Mouse (Mus musculus) ovary, postnatal 10 days (tissue): ENCODE data around the gene Dapk3.
"Not testable (repeated sequence)": the region's sequence is repeated elsewhere in the genome, so short reads cannot be mapped to it uniquely, and the experiment has no call there.

ENCODE experiments used
- DNase-seq: peaks from one replicate; pipeline ENCODE4 v3.0.0; 2022; ENCODE audit warnings: low spot score

Gene Dapk3

DNA sequence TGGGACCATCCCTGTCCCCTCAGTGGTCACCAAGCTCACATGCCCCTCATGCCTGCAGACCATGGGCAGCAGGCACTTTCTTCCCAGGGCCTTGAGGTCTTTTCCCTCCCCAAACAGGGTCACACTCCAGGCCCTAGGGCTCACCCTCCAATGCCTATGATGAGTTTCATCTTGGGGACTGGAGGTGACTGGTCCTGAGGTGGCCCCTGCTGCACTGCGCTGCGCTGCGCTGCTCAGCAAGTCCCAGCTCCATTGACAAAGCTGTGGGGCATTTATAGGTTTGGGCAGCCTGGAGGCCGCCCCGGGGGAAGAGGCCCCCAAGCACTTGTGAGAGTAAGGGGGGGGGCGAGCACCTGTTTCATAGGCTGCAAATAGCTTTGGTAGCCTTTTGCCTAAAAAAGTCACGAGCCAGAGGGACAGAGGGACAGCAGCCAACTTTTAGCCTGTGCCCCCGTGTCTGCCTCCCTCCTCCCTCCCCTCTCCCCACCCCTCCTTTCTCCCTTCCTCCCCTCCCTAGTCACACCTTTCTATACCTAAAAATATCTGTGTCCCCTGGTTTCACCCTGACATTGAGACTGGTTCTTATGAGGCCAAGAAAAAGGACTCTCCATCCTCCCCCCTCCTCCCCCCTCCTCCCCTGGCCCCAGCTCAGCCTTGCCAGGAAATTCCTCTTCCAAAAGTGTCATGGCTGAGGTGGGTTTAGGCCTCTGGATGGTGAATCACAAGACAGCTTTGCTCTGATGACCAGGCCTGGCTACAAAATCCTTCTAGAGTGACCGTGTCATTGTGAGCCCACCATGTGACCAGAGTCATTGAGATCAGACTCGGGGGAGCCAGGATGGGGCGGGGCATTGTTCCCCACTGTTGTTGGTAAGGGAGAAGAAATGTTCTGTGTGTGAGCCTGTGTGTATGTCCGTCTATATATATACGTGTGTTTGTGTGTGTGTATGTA lies 19.3 kb downstream of the Dapk3 start, which contains the start of gene Nmrk2:
Gene Nmrk2, minus strand, starts transcription at position 245 of the 952 bp plus-strand sequence.
- no peak for DNase-seq

DNA sequence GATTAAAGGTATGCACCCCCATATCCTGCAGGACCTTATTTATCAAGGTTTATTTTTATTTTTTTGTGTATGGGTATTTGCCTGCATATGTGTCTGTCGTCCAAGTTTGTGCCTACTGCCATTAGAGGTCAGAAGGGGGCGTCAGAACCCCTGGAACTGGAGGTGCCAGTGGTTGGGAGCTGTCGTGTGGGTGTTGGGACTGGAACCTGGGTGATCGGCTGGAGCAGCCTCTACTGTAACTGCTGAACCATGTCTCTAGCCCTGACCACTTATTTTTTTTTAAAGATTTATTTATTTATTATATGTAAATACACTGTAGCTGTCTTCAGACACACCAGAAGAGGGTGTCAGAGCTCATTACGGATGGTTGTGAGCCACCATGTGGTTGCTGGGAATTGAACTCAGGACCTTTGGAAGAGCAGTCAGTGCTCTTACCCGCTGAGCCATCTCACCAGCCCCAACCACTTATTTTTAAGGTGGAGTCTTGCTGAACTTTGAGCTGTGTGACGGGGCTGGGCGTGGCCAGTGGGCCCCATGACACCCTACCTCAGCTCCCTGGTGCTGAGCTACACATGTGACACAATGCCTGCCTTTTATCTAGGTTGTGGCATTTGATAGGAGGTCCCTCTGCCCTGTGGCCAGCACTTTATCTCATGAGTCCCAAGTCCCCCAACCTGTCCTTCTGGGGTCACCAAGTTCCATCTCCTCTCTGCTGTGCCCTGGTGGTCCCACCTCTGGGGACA lies 20.3 kb downstream of the Dapk3 start:
- DNase-seq, result no peak

- no peak for DNase-seq
Observed at GRCm38 (mm10) chr10:81204137-81204536, 21.3 kb downstream of the Dapk3 start.

DNA sequence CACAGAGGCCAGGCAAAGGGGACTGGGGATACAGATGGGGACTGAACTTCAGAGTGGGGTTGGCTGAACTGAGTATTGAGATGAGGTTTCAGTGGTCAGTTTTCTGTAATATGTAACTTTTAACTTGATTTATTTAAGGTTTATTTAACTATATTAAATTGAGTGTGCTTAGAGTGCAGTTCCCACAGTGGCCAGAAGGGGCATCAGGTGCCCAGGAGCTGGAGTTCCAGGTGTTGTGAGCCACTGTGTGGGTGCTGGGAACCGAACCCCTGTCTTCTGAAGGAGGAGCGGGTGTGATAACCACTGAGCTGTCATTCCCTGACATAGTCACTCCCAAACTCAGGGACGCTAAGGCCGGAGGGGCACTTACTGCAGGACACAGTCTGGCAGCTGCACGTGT lies 27.3 kb downstream of the Dapk3 start:
- DNase-seq, result no peak

- no peak for DNase-seq
Observed at GRCm38 (mm10) chr10:81216260-81216659, 33.5 kb downstream of the Dapk3 start.

GRCm38 (mm10) chr10:81216810-81217209 lies 34.0 kb downstream of the Dapk3 start:
- DNase-seq, result no peak

GRCm38 (mm10) chr10:81217267-81217666 lies 34.5 kb downstream of the Dapk3 start:
- DNase-seq, result not testable (repeated sequence)

GRCm38 (mm10) chr10:81217964-81218363 lies 35.2 kb downstream of the Dapk3 start:
- DNase-seq, result peak; percentile 36

GRCm38 (mm10) chr10:81221402-81222015 lies 38.7 kb downstream of the Dapk3 start:
- no peak for DNase-seq

DNA sequence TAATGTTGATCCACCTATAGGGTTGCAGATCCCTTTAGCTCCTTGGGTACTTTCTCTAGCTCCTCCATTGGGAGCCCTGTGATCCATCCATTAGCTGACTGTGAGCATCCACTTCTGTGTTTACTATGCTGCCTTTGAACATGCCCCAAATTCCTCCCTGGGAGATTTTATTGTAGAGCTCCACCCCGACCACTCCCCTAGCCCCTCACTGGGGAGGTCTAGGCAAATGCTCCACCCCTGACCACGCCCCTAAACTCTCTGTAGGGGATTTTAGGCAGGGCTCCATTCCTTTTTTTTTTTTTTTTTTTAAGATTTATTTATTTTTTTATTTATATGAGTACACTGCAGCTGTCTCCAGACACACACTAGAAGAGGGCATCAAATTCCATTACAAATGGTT lies 40.9 kb downstream of the Dapk3 start:
- not testable (repeated sequence) for DNase-seq

- no peak for DNase-seq
Observed at GRCm38 (mm10) chr10:81229735-81230437, 47.1 kb downstream of the Dapk3 start.

- no peak for DNase-seq
Observed at GRCm38 (mm10) chr10:81230438-81231332, 47.9 kb downstream of the Dapk3 start, which contains the start of gene Atcay. Gene Atcay (minus strand): TSS chr10:81230833.

DNA sequence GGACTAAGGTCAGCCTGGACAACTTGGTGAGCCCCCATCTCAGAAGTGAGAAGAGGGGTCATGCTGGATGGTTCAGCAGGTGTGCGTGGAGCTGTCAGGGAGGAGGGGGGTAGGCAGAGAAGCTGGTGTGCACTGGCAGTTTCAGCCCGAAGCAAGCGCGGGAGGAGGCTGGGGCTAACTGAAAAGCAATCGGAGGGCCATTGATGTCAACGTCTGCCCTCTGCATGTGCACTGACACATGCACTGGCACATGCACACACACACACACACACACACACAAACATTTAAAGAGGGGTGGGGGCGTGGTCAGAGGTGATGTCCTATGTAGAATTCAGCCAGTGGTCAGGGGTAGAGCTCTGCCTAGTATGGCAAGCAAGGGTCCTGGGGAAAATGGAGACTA lies 48.6 kb downstream of the Dapk3 start:
- DNase-seq, result no peak

GRCm38 (mm10) chr10:81232580-81233225 lies 49.9 kb downstream of the Dapk3 start, which contains the start of gene Zfr2:
Gene Zfr2 (plus strand): TSS chr10:81233155.
- peak; percentile 55 for DNase-seq

DNA sequence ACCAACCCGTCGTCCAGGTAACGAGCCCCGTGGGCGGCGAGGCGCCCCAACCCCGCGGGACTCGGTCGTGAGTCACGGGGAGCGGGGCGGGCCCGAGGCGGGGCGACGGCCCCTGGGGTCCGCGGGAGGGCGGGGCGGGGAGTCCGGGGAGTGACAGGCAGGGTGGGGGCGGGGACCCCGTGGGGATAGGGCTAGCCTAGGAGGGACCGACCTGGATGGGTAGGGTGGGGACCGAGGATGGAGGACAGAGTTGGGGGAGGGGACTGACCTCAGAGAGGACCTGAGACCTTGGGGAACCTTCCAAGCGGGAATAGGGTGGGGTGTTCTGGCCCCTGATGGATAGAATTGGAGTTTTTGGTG lies 50.4 kb downstream of the Dapk3 start:
- DNase-seq, result no peak

GRCm38 (mm10) chr10:81234206-81234605 lies 51.4 kb downstream of the Dapk3 start:
- DNase-seq, result no peak

GRCm38 (mm10) chr10:81236471-81237268 lies 53.9 kb downstream of the Dapk3 start:
- no peak for DNase-seq

DNA sequence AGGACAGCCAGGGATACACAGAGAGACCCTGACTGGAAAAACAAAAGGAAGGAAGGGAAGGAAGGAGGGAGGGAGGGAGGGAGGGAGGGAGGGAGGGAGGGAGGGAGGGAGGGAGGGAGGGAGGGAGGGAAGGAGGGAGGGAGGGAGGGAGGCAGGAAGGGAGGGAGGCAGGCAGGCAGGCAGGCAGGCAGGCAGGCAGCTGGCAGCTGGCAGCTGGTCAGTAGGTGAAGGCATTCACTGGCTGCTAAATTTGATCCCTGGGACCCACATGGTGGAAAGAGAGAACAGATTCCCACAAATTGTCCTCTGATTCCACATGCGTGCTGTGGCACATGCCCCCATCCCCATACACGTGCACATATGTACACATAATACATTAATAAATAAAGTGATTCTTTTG lies 55.8 kb downstream of the Dapk3 start:
- DNase-seq, result no peak

GRCm38 (mm10) chr10:81240876-81241275 lies 58.1 kb downstream of the Dapk3 start:
- no peak for DNase-seq
